Mouse (Mus musculus) limb, embryonic 15.5 days (tissue): ENCODE measurements around the gene Bcl9. TPM values are rescaled to one million over a fixed set of nuclear protein-coding genes. Genes with fewer than 3 reads are reported as not detected.
A peak's percentile ranks its signal among the peaks of the same experiment; 100 is the strongest.

Source experiments
- ATAC-seq: fragments of 200-750 bp; cut with Nextera tagmentation; 2 replicates; pipeline ENCODE4 v1.8.0; 2017; ENCODE audit warnings: low read depth, moderate TSS enrichment; ENCODE audit not compliant: insufficient number of reproducible peaks, low FRiP score, low TSS enrichment
- H3K27ac ChIP-seq: fragments of 300-500 bp; sonication (generic); 2 replicates; pipeline ENCODE4 v1.5.1; 2015; ENCODE audit warnings: moderate library complexity, mild to moderate bottlenecking, inconsistent platforms
- H3K27me3 ChIP-seq: fragments of 300-500 bp; sonication (generic); 2 replicates; pipeline ENCODE4 v1.6.1; 2015; ENCODE audit warnings: inconsistent platforms
- H3K36me3 ChIP-seq: fragments of 300-500 bp; sonication (generic); 2 replicates; pipeline ENCODE4 v1.6.1; 2015; ENCODE audit warnings: inconsistent platforms
- H3K4me1 ChIP-seq: fragments of 300-500 bp; sonication (generic); 2 replicates; pipeline ENCODE4 v1.6.1; 2015; ENCODE audit warnings: inconsistent platforms
- H3K4me2 ChIP-seq: fragments of 300-500 bp; sonication (generic); 2 replicates; pipeline ENCODE4 v1.6.1; 2015; ENCODE audit warnings: mild to moderate bottlenecking, inconsistent platforms
- H3K4me3 ChIP-seq: fragments of 300-500 bp; sonication (generic); 2 replicates; pipeline ENCODE4 v1.5.1; 2015; ENCODE audit warnings: mild to moderate bottlenecking, inconsistent platforms
- H3K9ac ChIP-seq: fragments of 300-500 bp; sonication (generic); 2 replicates; pipeline ENCODE4 v1.6.1; 2015; ENCODE audit warnings: inconsistent platforms
- H3K9me3 ChIP-seq: fragments of 300-500 bp; sonication (generic); 2 replicates; pipeline ENCODE4 v1.6.1; 2016; ENCODE audit warnings: inconsistent platforms
- WGBS: fragments of 180-500 bp; shearing (Covaris S2); methylation state at CpG from one replicate; pipeline ENCODE4 v1.1.7; 2015; 5-methylcytosine and 5-hydroxymethylcytosine counted together
- polyA plus RNA-seq: library from polyadenylated mRNA; unstranded; fragments of >200 nt; fragmentation: Nextera tagmentation; extraction: Ambion mirVana; gene quantifications from 2 replicates; pipeline ENCODE4 v1.2.1, GENCODE M21; 2015

The Bcl9 gene
- polyA plus RNA-seq, 1 experiment from 2014 or later: 54.1 TPM

DNA sequence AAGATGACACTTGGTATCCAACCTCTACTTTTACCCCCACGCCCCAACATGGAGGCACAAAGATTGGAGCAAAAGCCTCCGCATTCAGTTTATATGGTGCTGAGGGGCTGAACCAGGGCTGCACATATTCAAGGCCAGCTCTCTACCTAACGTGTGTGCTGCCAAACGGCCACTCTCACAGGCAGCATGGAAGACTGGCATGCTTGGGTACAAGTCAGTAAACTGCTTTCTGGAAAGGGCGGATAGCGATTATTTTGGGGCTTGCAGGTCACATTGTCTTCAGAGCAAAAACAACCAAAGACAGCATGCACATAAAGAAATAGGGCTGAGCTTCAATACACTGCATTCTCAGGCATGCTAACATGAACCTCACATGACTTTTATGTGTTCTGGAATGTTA is 44.8 kb downstream of the Bcl9 start:
- no peak overlapping the region for H3K27ac ChIP-seq

GRCm38 (mm10) chr3:97242629-97243167 is 55.0 kb downstream of the Bcl9 start:
- no peak for ATAC-seq
- H3K4me3 ChIP-seq: no peak overlapping the region
- 0 out of 2 replicates have a peak, but pooled peaks cover 6% of the 10 kb centered on the region for H3K4me1 ChIP-seq
- no peaks in the 10 kb centered on the region for H3K9me3 ChIP-seq
- no peak overlapping the region for H3K4me2 ChIP-seq
- no peaks in the 10 kb centered on the region for H3K36me3 ChIP-seq
- no peak overlapping the region for H3K9ac ChIP-seq
- no peak overlapping the region for H3K27ac ChIP-seq
- no peaks in the 10 kb centered on the region for H3K27me3 ChIP-seq
- WGBS: 43% methylated on average over 10 of the region's 10 CpGs

More for the DNA sequence above, 44.8 kb downstream of the Bcl9 start:
- H3K4me2 ChIP-seq: no peak overlapping the region
- WGBS: 70% methylated on average over 6 of the region's 6 CpGs
- no peaks in the 10 kb centered on the region for H3K36me3 ChIP-seq
- no peaks in the 10 kb centered on the region for H3K9me3 ChIP-seq
- no peak for ATAC-seq
- no peak overlapping the region for H3K4me3 ChIP-seq
- H3K4me1 ChIP-seq: peaks cover 17% of the 10 kb centered on the region
- no peak overlapping the region for H3K9ac ChIP-seq
- no peaks in the 10 kb centered on the region for H3K27me3 ChIP-seq

GRCm38 (mm10) chr3:97241826-97242225 is 55.9 kb downstream of the Bcl9 start:
- Histone ChIP-seq H3K9me3 (no peaks in the 10 kb centered on the region), H3K4me1 (0 out of 2 replicates have a peak, but pooled peaks cover 6% of the 10 kb centered on the region), H3K4me3 (no peak overlapping the region), H3K9ac (no peak overlapping the region), H3K27me3 (no peaks in the 10 kb centered on the region), H3K27ac (no peak overlapping the region), H3K4me2 (no peak overlapping the region), H3K36me3 (no peaks in the 10 kb centered on the region)
- WGBS: 65% methylated on average over 6 of the region's 6 CpGs
- no peak for ATAC-seq

GRCm38 (mm10) chr3:97239793-97240192 is 57.9 kb downstream of the Bcl9 start:
- H3K9me3 ChIP-seq: no peaks in the 10 kb centered on the region
- no peak overlapping the region for H3K4me2 ChIP-seq
- no peak overlapping the region for H3K9ac ChIP-seq
- H3K27me3 ChIP-seq: no peaks in the 10 kb centered on the region
- H3K27ac ChIP-seq: no peak overlapping the region
- 71% methylated on average over 6 of the region's 6 CpGs for WGBS
- H3K36me3 ChIP-seq: no peaks in the 10 kb centered on the region
- ATAC-seq: no peak
- no peak overlapping the region for H3K4me3 ChIP-seq
- H3K4me1 ChIP-seq: 0 out of 2 replicates have a peak, but pooled peaks cover 8% of the 10 kb centered on the region

DNA sequence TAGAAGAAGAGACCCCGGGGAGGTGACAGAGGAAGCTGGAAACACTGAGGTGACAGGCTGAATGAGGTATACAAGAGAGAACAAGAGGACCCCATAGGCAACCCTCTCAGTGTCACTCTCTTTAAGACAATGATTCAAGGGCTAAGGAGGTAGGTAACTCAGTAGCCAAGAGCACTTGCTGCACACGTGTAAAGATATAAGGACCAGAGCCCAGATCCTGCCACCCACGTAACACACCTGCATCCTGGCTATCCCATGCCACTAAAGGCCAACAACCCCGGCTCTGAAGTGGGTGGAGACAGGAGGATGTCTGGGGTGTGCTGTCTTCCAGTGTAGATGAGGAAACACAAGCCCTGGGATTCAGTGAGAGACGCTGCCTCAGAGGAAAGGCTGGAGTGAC is 58.4 kb downstream of the Bcl9 start:
- H3K9ac ChIP-seq: no peak overlapping the region
- no peak overlapping the region for H3K27ac ChIP-seq
- H3K9me3 ChIP-seq: no peaks in the 10 kb centered on the region
- H3K4me2 ChIP-seq: no peak overlapping the region
- no peak for ATAC-seq
- 81% methylated on average over 5 of the region's 5 CpGs for WGBS
- no peaks in the 10 kb centered on the region for H3K27me3 ChIP-seq
- no peak overlapping the region for H3K4me3 ChIP-seq
- 0 out of 2 replicates have a peak, but pooled peaks cover 8% of the 10 kb centered on the region for H3K4me1 ChIP-seq
- H3K36me3 ChIP-seq: no peaks in the 10 kb centered on the region

DNA sequence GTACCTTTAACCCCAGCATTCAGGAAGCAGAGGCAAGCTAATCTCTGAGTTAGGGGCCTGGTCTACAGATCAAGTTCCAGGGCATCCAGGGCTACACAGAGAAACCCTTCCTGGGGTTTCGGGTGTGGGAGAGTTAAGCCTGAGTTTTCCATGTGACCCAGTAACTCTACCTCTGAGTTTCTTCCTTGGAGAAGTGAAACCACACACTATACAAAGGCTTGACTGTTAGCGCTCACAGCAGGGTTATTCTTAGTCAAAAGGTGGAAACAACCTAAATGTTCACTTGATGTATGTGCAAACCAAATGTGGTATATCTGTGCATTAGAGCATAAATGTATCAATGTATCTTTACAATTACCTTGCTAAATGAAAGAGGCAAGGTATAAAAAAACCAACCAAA is 59.2 kb downstream of the Bcl9 start:
- no peaks in the 10 kb centered on the region for H3K36me3 ChIP-seq
- no peak overlapping the region for H3K4me3 ChIP-seq
- H3K9ac ChIP-seq: no peak overlapping the region
- H3K4me1 ChIP-seq: 0 out of 2 replicates have a peak, but pooled peaks cover 8% of the 10 kb centered on the region
- no peak overlapping the region for H3K27ac ChIP-seq
- no peaks in the 10 kb centered on the region for H3K9me3 ChIP-seq
- no peak for ATAC-seq
- H3K4me2 ChIP-seq: no peak overlapping the region
- WGBS: 82% methylated on average over 2 of the region's 2 CpGs
- H3K27me3 ChIP-seq: no peaks in the 10 kb centered on the region

DNA sequence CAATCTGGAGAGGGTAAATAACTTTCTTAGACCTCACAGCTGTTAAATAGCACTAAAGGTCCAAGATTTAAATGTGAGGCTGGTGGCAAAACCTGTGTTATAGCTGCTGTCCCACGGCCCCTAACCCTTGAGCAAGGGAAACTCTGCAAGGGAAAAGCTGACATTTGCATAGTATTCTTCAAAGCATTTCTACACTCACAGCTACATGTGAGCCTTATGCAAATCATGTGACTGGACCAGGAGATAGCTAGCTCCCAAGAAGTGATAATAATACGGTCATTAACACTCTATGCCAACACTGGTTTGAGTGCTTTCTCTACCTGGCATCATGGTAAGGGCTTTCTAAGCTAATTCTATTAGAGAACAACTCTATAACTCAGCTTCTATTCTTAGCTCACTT is 60.3 kb downstream of the Bcl9 start:
- ATAC-seq: no peak
- 90% methylated on average over 2 of the region's 2 CpGs for WGBS
- Histone ChIP-seq H3K4me3 (no peak overlapping the region), H3K4me2 (no peak overlapping the region), H3K36me3 (no peaks in the 10 kb centered on the region), H3K9me3 (no peaks in the 10 kb centered on the region), H3K27me3 (no peaks in the 10 kb centered on the region), H3K4me1 (0 out of 2 replicates have a peak, but pooled peaks cover 2% of the 10 kb centered on the region), H3K27ac (no peak overlapping the region), H3K9ac (no peak overlapping the region)

- no peaks in the 10 kb centered on the region for H3K9me3 ChIP-seq
Measured at GRCm38 (mm10) chr3:97234797-97235196, 62.9 kb downstream of the Bcl9 start.

DNA sequence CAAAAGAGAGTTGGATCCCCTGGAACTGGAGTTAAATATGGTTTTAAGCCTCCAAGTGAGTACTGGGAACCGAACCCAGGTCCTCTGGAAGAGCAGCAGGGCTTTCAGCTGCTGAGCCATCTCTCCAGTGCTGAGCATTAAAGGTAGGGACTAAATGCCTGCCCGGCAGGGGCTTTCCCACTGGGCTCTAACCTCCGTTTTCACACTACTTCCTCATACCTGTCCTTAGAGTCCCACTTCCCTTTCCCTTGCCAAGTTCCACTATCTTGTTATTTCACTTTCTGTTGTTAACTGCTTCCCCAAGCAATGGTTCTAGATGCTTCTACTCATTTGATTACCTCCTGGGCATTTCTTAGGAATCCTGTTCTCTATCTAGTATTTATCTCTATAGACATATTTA is 65.4 kb downstream of the Bcl9 start:
- Histone ChIP-seq H3K4me1 (peaks cover 12% of the 10 kb centered on the region; the same call in 1 of the 2 replicates), H3K4me2 (no peak overlapping the region), H3K36me3 (0 out of 2 replicates have a peak, but pooled peaks cover 3% of the 10 kb centered on the region), H3K27ac (no peak overlapping the region), H3K9ac (no peak overlapping the region), H3K9me3 (no peaks in the 10 kb centered on the region), H3K4me3 (no peak overlapping the region), H3K27me3 (no peaks in the 10 kb centered on the region)
- no peak for ATAC-seq
- WGBS: 76% methylated on average over 3 of the region's 3 CpGs

More at GRCm38 (mm10) chr3:97234797-97235196, 62.9 kb downstream of the Bcl9 start:
- 87% methylated on average over 14 of the region's 14 CpGs for WGBS
- Histone ChIP-seq H3K9ac (no peak overlapping the region), H3K4me1 (0 out of 2 replicates have a peak, but pooled peaks cover 2% of the 10 kb centered on the region), H3K27me3 (no peaks in the 10 kb centered on the region), H3K4me2 (no peak overlapping the region), H3K4me3 (no peak overlapping the region), H3K27ac (no peak overlapping the region), H3K36me3 (0 out of 2 replicates have a peak, but pooled peaks cover 3% of the 10 kb centered on the region)
- ATAC-seq: no peak

GRCm38 (mm10) chr3:97231857-97232256 is 65.9 kb downstream of the Bcl9 start:
- Histone ChIP-seq H3K27me3 (no peaks in the 10 kb centered on the region), H3K9me3 (no peaks in the 10 kb centered on the region), H3K4me3 (no peak overlapping the region), H3K27ac (0 out of 2 replicates have a peak overlapping the region, but pooled peaks have one; percentile 7), H3K9ac (no peak overlapping the region), H3K36me3 (0 out of 2 replicates have a peak, but pooled peaks cover 3% of the 10 kb centered on the region), H3K4me1 (peaks cover 12% of the 10 kb centered on the region; the same call in 1 of the 2 replicates), H3K4me2 (no peak overlapping the region)
- no peak for ATAC-seq
- 89% methylated on average over 9 of the region's 9 CpGs for WGBS

DNA sequence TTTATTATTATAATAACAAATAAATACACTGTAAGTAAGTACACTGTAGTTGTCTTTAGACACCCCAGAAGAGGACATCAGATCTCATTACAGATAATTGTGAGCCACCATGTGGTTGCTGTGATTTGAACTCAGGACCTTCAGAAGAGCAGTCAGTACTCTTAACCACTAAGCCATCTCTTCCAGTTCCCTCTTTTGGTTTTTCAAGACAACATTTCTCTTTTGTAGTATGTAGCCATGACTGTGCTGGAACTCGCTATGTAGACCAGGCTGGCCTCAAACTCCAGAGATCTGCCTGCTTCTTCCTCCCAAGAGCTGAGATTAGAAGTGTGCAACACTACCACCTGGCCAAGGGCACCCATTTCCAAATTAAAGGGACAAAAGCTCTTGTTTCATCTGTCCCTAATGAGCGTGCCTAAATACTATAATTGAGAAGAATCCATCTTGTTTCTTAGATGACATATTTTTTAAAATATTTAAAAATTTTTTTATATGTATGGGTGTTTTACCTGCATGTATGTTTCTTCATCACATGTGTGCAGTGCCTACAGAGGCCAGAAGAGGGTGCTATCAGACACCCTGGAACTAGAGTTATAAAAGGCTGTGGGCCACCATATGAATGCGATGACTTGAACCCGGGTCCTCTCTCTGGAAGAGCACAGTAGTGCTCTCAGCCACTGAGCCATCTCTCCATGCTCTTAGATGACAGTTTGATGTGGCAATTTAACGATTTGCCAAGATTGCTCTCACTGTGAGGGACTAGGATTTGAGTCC is 66.9 kb downstream of the Bcl9 start:
- 97% methylated on average over 5 of the region's 5 CpGs for WGBS
- H3K9ac ChIP-seq: no peak overlapping the region

GRCm38 (mm10) chr3:97228457-97228856 is 69.3 kb downstream of the Bcl9 start:
- 0 out of 2 replicates have a peak, but pooled peaks cover 4% of the 10 kb centered on the region for H3K36me3 ChIP-seq
- peak overlapping the region; percentile 82 for H3K4me3 ChIP-seq
- peak overlapping the region; percentile 50; the same call in 1 of the 2 replicates for H3K9ac ChIP-seq
- WGBS: 9% methylated on average over 12 of the region's 12 CpGs
- peak overlapping the region; percentile 92 for H3K27ac ChIP-seq
- no peaks in the 10 kb centered on the region for H3K9me3 ChIP-seq
- no peak for ATAC-seq
- peak overlapping the region; percentile 81 for H3K4me2 ChIP-seq
- H3K4me1 ChIP-seq: peaks cover 20% of the 10 kb centered on the region
- no peaks in the 10 kb centered on the region for H3K27me3 ChIP-seq

More for the DNA sequence above, 66.9 kb downstream of the Bcl9 start:
- H3K4me1 ChIP-seq: peaks cover 19% of the 10 kb centered on the region
- H3K4me3 ChIP-seq: no peak overlapping the region
- no peak for ATAC-seq
- H3K36me3 ChIP-seq: 0 out of 2 replicates have a peak, but pooled peaks cover 3% of the 10 kb centered on the region
- H3K4me2 ChIP-seq: no peak overlapping the region
- H3K27ac ChIP-seq: no peak overlapping the region
- no peaks in the 10 kb centered on the region for H3K27me3 ChIP-seq
- H3K9me3 ChIP-seq: no peaks in the 10 kb centered on the region
